ENCODE assay signal across 11 mouse cellular contexts in the genomic region with DNA sequence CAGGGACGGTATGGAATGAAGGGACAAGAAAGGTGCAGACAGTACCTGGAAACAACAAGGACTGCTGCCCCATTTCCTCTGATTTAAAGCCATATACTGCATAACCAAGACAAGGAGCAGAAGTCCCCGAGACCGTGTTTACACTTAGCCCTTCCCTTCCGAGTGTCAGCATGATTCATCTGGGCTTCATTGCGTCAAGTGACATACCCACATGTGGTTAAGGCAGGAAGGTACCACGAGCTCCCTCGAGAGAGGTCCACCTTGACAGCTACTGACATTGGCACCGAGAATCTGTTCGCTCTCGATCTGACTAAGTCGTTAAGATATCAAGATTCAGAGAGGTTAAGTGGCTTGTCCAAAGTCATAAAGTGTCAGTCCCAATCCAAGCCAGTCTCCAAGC. TPM values are rescaled to one million over a fixed set of nuclear protein-coding genes. Genes with fewer than 3 reads are reported as not detected.
DNase-seq lines count a peak whose midpoint lies in the region; ATAC-seq and TF ChIP-seq lines count a peak whose summit lies in the region.
"Had no signal": no experiment of that assay in that cellular context is flagged by ENCODE, and none has a peak within 500 bp of the region (broad histone marks: within the 10 kb centered on the region; RNA-seq: fewer than 3 reads in every experiment).

No protein-coding gene starts in this region.

- no peak overlapping the region for H3K4me3 ChIP-seq in liver, embryonic 14.5 days (ENCODE audit: insufficient read depth in 1 of 2, low read depth in 2 of 2, low read length in 2 of 2)
- H3K4me3 ChIP-seq: embryonic facial prominence, embryonic 13.5 days; limb, embryonic 15.5 days had no signal

- no peaks in the 10 kb centered on the region for H3K36me3 ChIP-seq in liver, embryonic 14.5 days (replicated peaks; ENCODE audit: control insufficient read depth, insufficient read depth, low read depth)
- H3K36me3 ChIP-seq: embryonic facial prominence, embryonic 13.5 days; limb, embryonic 15.5 days had no signal

- H3K27ac ChIP-seq in liver, embryonic 14.5 days = no peak overlapping the region
- H3K27ac ChIP-seq: embryonic facial prominence, embryonic 13.5 days; limb, embryonic 15.5 days had no signal

- TF ChIP-seq CTCF in liver, embryonic 14.5 days (IDR thresholded peaks at IDR 0.05; ENCODE audit: low read depth) = no peak

- H3K4me1 ChIP-seq in liver, embryonic 14.5 days (replicated peaks; ENCODE audit: control insufficient read depth in 2 of 2, insufficient read depth in 2 of 2, low read length in 1 of 2) = peaks cover 0 to 11% of the 10 kb centered on the region in 2 experiments; a peak in 2 of 4 replicates
- H3K4me1 ChIP-seq: embryonic facial prominence, embryonic 13.5 days; limb, embryonic 15.5 days had no signal

- WGBS in liver, embryonic 14.5 days (ENCODE audit: insufficient replicate concordance) = 10% methylated on average over 11 of the region's 11 CpGs

- H3K27me3 ChIP-seq in liver, embryonic 14.5 days (ENCODE audit: control insufficient read depth, insufficient read depth, low read length) = no peaks in the 10 kb centered on the region
- H3K27me3 ChIP-seq: embryonic facial prominence, embryonic 13.5 days; limb, embryonic 15.5 days had no signal

- 0 out of 2 replicates have a peak, but pooled peaks have one; percentile 4 for ATAC-seq in liver, embryonic 14.5 days (ENCODE audit: insufficient read depth)
- ATAC-seq in megakaryocyte progenitor cell, adult 5-6 weeks (replicated peaks; ENCODE audit: poor library complexity) = peak; percentile 65
- no peak for ATAC-seq in frontal cortex, adult (ENCODE audit: low TSS enrichment)

- peak; percentile 92 for DNase-seq in T-cell, adult 2 months (ENCODE audit: low spot score)
- peak in 1 of 3 experiments; percentile 36 for DNase-seq in liver, embryonic 14.5 days (ENCODE audit: low read depth in 3 of 3, low spot score in 3 of 3)
- DNase-seq in thymus, postnatal 14 days = peak; percentile 35
- no peak for DNase-seq in right cerebral cortex, postnatal 36 days (ENCODE audit: low spot score in 2 of 2)
- DNase-seq in layer of hippocampus, adult 9-10 months (ENCODE audit: low spot score) = no peak
- DNase-seq: right cerebral cortex, postnatal 14 days had no signal

- no peak overlapping the region; the same call in 1 of the 2 replicates for H3K4me2 ChIP-seq in liver, embryonic 14.5 days (ENCODE audit: low read depth)
- H3K4me2 ChIP-seq: embryonic facial prominence, embryonic 13.5 days; limb, embryonic 15.5 days had no signal

- no peaks in the 10 kb centered on the region for H3K9me3 ChIP-seq in liver, embryonic 14.5 days (ENCODE audit: control insufficient read depth, low read length)
- H3K9me3 ChIP-seq: embryonic facial prominence, embryonic 13.5 days; limb, embryonic 15.5 days had no signal

- TF ChIP-seq EP300 in liver, embryonic 14.5 days (IDR thresholded peaks at IDR 0.05; ENCODE audit: low read depth) = no peak

- no peak overlapping the region for H3K9ac ChIP-seq in liver, embryonic 14.5 days (replicated peaks)
- H3K9ac ChIP-seq: embryonic facial prominence, embryonic 13.5 days; limb, embryonic 15.5 days had no signal

RNA-seq across cellular contexts. Expression of a gene that starts 15.7 kb away (rescaled TPM):
- 6.7 and 8.3 TPM in 2 replicates for polyA plus RNA-seq in liver, embryonic 14.5 days (2012; rRNA removed)
- 11.6 and 11.9 TPM in 2 replicates for polyA plus RNA-seq in liver, embryonic 14.5 days (2014; fragmentation: Nextera tagmentation; extraction: Ambion mirVana)
- 8.6 and 9.2 TPM in 2 replicates for total RNA-seq in megakaryocyte progenitor cell, adult 5-6 weeks (2015)
- total RNA-seq in megakaryocyte progenitor cell, adult 5-6 weeks (2017) = 4.2 and 6.1 TPM in 2 replicates

RNA-seq across cellular contexts. Expression of a gene that starts 20.9 kb away (rescaled TPM):
- polyA plus RNA-seq in liver, embryonic 14.5 days (2012; rRNA removed) = 0.31 and 0.37 TPM in 2 replicates
- 0.54 and 0.75 TPM in 2 replicates for polyA plus RNA-seq in liver, embryonic 14.5 days (2014; fragmentation: Nextera tagmentation; extraction: Ambion mirVana)
- 3.3 and 7.6 TPM in 2 replicates for total RNA-seq in megakaryocyte progenitor cell, adult 5-6 weeks (2015)
- 0.68 and 2.0 TPM in 2 replicates for total RNA-seq in megakaryocyte progenitor cell, adult 5-6 weeks (2017)
- total RNA-seq: layer of hippocampus, adult 18-20 months had no signal
- polyA plus RNA-seq: embryonic facial prominence, embryonic 13.5 days had no signal

Comparison
In these comparisons a context has a peak if more than half of its experiments do, and no peak if none do; other contexts are left out.
1. DNase-seq: peak in T-cell, adult 2 months (single experiment) and thymus, postnatal 14 days (single experiment); none in right cerebral cortex, postnatal 36 days (0 of 2) and layer of hippocampus, adult 9-10 months (single experiment).